Mouse (Mus musculus): ENCODE results near the gene Pald1.

Pald1 gene

GRCm38 (mm10) chr10:61328927-61329326 is 54.4 kb downstream of the Pald1 start:
- no peak for DNase-seq (ENCODE audit: low spot score)

GRCm38 (mm10) chr10:61327545-61327944 is 55.8 kb downstream of the Pald1 start:
- DNase-seq (ENCODE audit: low spot score), result no peak

GRCm38 (mm10) chr10:61325782-61326328 is 57.5 kb downstream of the Pald1 start:
- no peak for DNase-seq (ENCODE audit: low spot score)

GRCm38 (mm10) chr10:61324717-61325116 is 58.6 kb downstream of the Pald1 start:
- DNase-seq (ENCODE audit: low spot score), result no peak

- DNase-seq (ENCODE audit: low spot score), result no peak
Observed at GRCm38 (mm10) chr10:61318527-61318926, 64.8 kb downstream of the Pald1 start.

GRCm38 (mm10) chr10:61315324-61315880 is 67.9 kb downstream of the Pald1 start:
- no peak for DNase-seq (ENCODE audit: low spot score)

- no peak for DNase-seq (ENCODE audit: low spot score)
Observed at GRCm38 (mm10) chr10:61313750-61314149, 69.6 kb downstream of the Pald1 start.

- no peak for DNase-seq (ENCODE audit: low spot score)
Observed at GRCm38 (mm10) chr10:61312754-61313153, 70.6 kb downstream of the Pald1 start.

- no peak for DNase-seq (ENCODE audit: low spot score)
Observed at GRCm38 (mm10) chr10:61312159-61312558, 71.2 kb downstream of the Pald1 start.

GRCm38 (mm10) chr10:61308706-61309320 is 74.5 kb downstream of the Pald1 start:
- no peak for DNase-seq (ENCODE audit: low spot score)

GRCm38 (mm10) chr10:61305928-61306590 is 77.3 kb downstream of the Pald1 start:
- no peak for DNase-seq (ENCODE audit: low spot score)

GRCm38 (mm10) chr10:61304046-61304445 is 79.3 kb downstream of the Pald1 start:
- DNase-seq (ENCODE audit: low spot score), result no peak

GRCm38 (mm10) chr10:61300996-61301395 is 82.3 kb downstream of the Pald1 start:
- DNase-seq (ENCODE audit: low spot score), result no peak

- DNase-seq (ENCODE audit: low spot score), result no peak
Observed at GRCm38 (mm10) chr10:61297477-61297876, 85.9 kb downstream of the Pald1 start, which contains the start of gene Prf1. Gene Prf1, plus strand, starts transcription at chr10:61297833.

- DNase-seq (ENCODE audit: low spot score), result no peak
Observed at GRCm38 (mm10) chr10:61296713-61297445, 86.5 kb downstream of the Pald1 start.

- DNase-seq (ENCODE audit: low spot score), result no peak
Observed at GRCm38 (mm10) chr10:61294242-61294641, 89.1 kb downstream of the Pald1 start.

GRCm38 (mm10) chr10:61290479-61290878 is 92.9 kb downstream of the Pald1 start:
- DNase-seq (ENCODE audit: low spot score), result no peak

GRCm38 (mm10) chr10:61290016-61290415 is 93.3 kb downstream of the Pald1 start:
- DNase-seq (ENCODE audit: low spot score), result no peak

- DNase-seq (ENCODE audit: low spot score), result no peak
Observed at GRCm38 (mm10) chr10:61286246-61286645, 97.1 kb downstream of the Pald1 start.

- no peak for DNase-seq (ENCODE audit: low spot score)
Observed at GRCm38 (mm10) chr10:61285271-61285670, 98.1 kb downstream of the Pald1 start.

GRCm38 (mm10) chr10:61284309-61284708 is 99.0 kb downstream of the Pald1 start:
- no peak for DNase-seq (ENCODE audit: low spot score)

- no peak for DNase-seq (ENCODE audit: low spot score)
Observed at GRCm38 (mm10) chr10:61281115-61281514, 102.2 kb downstream of the Pald1 start.

Measured in layer of hippocampus, adult 11-12 months (tissue).